Mouse (Mus musculus) layer of hippocampus, postnatal 10 days (tissue): ENCODE results near the gene Zfp143. TPM values are rescaled to one million over a fixed set of nuclear protein-coding genes. Genes with fewer than 3 reads are reported as not detected.
"Not testable (repeated sequence)": the region's sequence is repeated elsewhere in the genome, so short reads cannot be mapped to it uniquely, and the experiment has no call there.

Experiments
- DNase-seq, 2 experiments: peaks; one replicate each; pipeline ENCODE4 v3.0.0; 2021; ENCODE audit warnings: low spot score in 2 of 2
- total RNA-seq, 2 experiments: library from RNA; stranded (reverse); gene quantifications; 2 replicates each; pipeline ENCODE4 v1.2.3; 2021

Gene Zfp143
- total RNA-seq, 2 experiments from 2014 or later, result 9.0 to 9.6 TPM

GRCm38 (mm10) chr7:110091670-110092069, 30.7 kb downstream of the Zfp143 start:
- peak in 1 of 2 experiments; percentile 20 for DNase-seq

- DNase-seq, result no peak
Observed at GRCm38 (mm10) chr7:110096332-110096731, 35.3 kb downstream of the Zfp143 start.

- DNase-seq, result no peak
Observed at GRCm38 (mm10) chr7:110097106-110097793, 36.2 kb downstream of the Zfp143 start.

- DNase-seq, result no peak
Observed at GRCm38 (mm10) chr7:110100854-110101253, 39.8 kb downstream of the Zfp143 start.

- DNase-seq, result no peak
Observed at GRCm38 (mm10) chr7:110101266-110101665, 40.2 kb downstream of the Zfp143 start.

- no peak for DNase-seq
Observed at GRCm38 (mm10) chr7:110105041-110105440, 44.0 kb downstream of the Zfp143 start.

GRCm38 (mm10) chr7:110106633-110107032, 45.6 kb downstream of the Zfp143 start:
- DNase-seq, result no peak

GRCm38 (mm10) chr7:110108524-110108923, 47.5 kb downstream of the Zfp143 start:
- DNase-seq, result not testable (repeated sequence)

- peak; percentile 31 to 33 for DNase-seq
Observed at GRCm38 (mm10) chr7:110108967-110109610, 48.1 kb downstream of the Zfp143 start.

- peak; percentile 29 to 35 for DNase-seq
Observed at GRCm38 (mm10) chr7:110110061-110110656, 49.1 kb downstream of the Zfp143 start.

- DNase-seq, result no peak
Observed at GRCm38 (mm10) chr7:110114699-110115098, 53.7 kb downstream of the Zfp143 start.

GRCm38 (mm10) chr7:110116731-110117291, 55.8 kb downstream of the Zfp143 start:
- peak in 1 of 2 experiments; percentile 16 for DNase-seq

- DNase-seq, result no peak
Observed at GRCm38 (mm10) chr7:110118448-110118847, 57.4 kb downstream of the Zfp143 start.

GRCm38 (mm10) chr7:110120157-110120784, 59.3 kb downstream of the Zfp143 start:
- no peak for DNase-seq

GRCm38 (mm10) chr7:110121162-110121515, 60.1 kb downstream of the Zfp143 start:
- no peak for DNase-seq

- peak; percentile 98 to 99 for DNase-seq
Observed at GRCm38 (mm10) chr7:110121516-110122288, 60.7 kb downstream of the Zfp143 start, which contains the start of gene Wee1. Wee1 (plus strand) TSS chr7:110122046.

- DNase-seq, result no peak
Observed at GRCm38 (mm10) chr7:110122289-110122564, 61.2 kb downstream of the Zfp143 start.

- peak; percentile 41 to 63 for DNase-seq
Observed at GRCm38 (mm10) chr7:110122565-110123422, 61.8 kb downstream of the Zfp143 start.

- no peak for DNase-seq
Observed at GRCm38 (mm10) chr7:110123844-110124555, 63.0 kb downstream of the Zfp143 start.
